Mouse (Mus musculus): Measurements from ENCODE around the gene Angptl6.

Gene Angptl6

GRCm38 (mm10) chr9:20879097-20879792, at the start of gene Angptl6:
Gene Angptl6 (minus strand): TSS chr9:20879727.
- DNase-seq (ENCODE audit: low spot score in 2 of 2), result no peak

- DNase-seq (ENCODE audit: low spot score in 2 of 2), result no peak
Observed at GRCm38 (mm10) chr9:20923258-20923657, 43.7 kb upstream of the Angptl6 start.

- DNase-seq (ENCODE audit: low spot score in 2 of 2), result no peak
Observed at GRCm38 (mm10) chr9:20916160-20916559, 36.6 kb upstream of the Angptl6 start.

GRCm38 (mm10) chr9:20909948-20910347, 30.4 kb upstream of the Angptl6 start:
- no peak for DNase-seq (ENCODE audit: low spot score in 2 of 2)

- DNase-seq (ENCODE audit: low spot score in 2 of 2), result no peak
Observed at GRCm38 (mm10) chr9:20902174-20902491, 22.6 kb upstream of the Angptl6 start.

- no peak for DNase-seq (ENCODE audit: low spot score in 2 of 2)
Observed at GRCm38 (mm10) chr9:20901466-20902173, 22.1 kb upstream of the Angptl6 start.

- DNase-seq (ENCODE audit: low spot score in 2 of 2), result peak; percentile 80 to 87
Observed at GRCm38 (mm10) chr9:20898511-20899073, 19.1 kb upstream of the Angptl6 start, which contains the start of gene Eif3g. Gene Eif3g (minus strand): TSS chr9:20898623.

- DNase-seq (ENCODE audit: low spot score in 2 of 2), result no peak
Observed at GRCm38 (mm10) chr9:20897736-20898510, 18.4 kb upstream of the Angptl6 start.

GRCm38 (mm10) chr9:20895382-20895781, 15.9 kb upstream of the Angptl6 start:
- DNase-seq (ENCODE audit: low spot score in 2 of 2), result no peak

GRCm38 (mm10) chr9:20894629-20895028, 15.1 kb upstream of the Angptl6 start:
- no peak for DNase-seq (ENCODE audit: low spot score in 2 of 2)

- DNase-seq (ENCODE audit: low spot score in 2 of 2), result no peak
Observed at GRCm38 (mm10) chr9:20893590-20894343, 14.2 kb upstream of the Angptl6 start.

GRCm38 (mm10) chr9:20893069-20893468, 13.5 kb upstream of the Angptl6 start:
- no peak for DNase-seq (ENCODE audit: low spot score in 2 of 2)

GRCm38 (mm10) chr9:20892104-20892653, 12.7 kb upstream of the Angptl6 start:
- DNase-seq (ENCODE audit: low spot score in 2 of 2), result no peak

GRCm38 (mm10) chr9:20891339-20892103, 12.0 kb upstream of the Angptl6 start:
- no peak for DNase-seq (ENCODE audit: low spot score in 2 of 2)

- DNase-seq (ENCODE audit: low spot score in 2 of 2), result no peak
Observed at GRCm38 (mm10) chr9:20890411-20890810, 10.9 kb upstream of the Angptl6 start.

GRCm38 (mm10) chr9:20889185-20890141, 9.9 kb upstream of the Angptl6 start:
- no peak for DNase-seq (ENCODE audit: low spot score in 2 of 2)

GRCm38 (mm10) chr9:20888386-20888765, 8.8 kb upstream of the Angptl6 start:
- no peak for DNase-seq (ENCODE audit: low spot score in 2 of 2)

GRCm38 (mm10) chr9:20887704-20888385, 8.3 kb upstream of the Angptl6 start, which contains the start of gene Ppan:
Gene Ppan (plus strand): TSS chr9:20888175.
- DNase-seq (ENCODE audit: low spot score in 2 of 2), result peak; percentile 92 to 96

GRCm38 (mm10) chr9:20887191-20887590, 7.7 kb upstream of the Angptl6 start:
- DNase-seq (ENCODE audit: low spot score in 2 of 2), result no peak
